Mouse (Mus musculus) G1E (cell line): ENCODE data around the gene Lgals9.

ENCODE experiments used
- CTCF ChIP-seq: IDR thresholded peaks from 2 replicates; pipeline ENCODE4 v1.5.1; 2012; ENCODE audit warnings: low read depth, low read length, inconsistent platforms, mixed read lengths
- GATA1 ChIP-seq: IDR thresholded peaks from 2 replicates; pipeline ENCODE4 v1.6.1; 2012; ENCODE audit warnings: borderline replicate concordance, low read length, inconsistent platforms, mixed read lengths
- GATA2 ChIP-seq: IDR thresholded peaks from 2 replicates; pipeline ENCODE4 v1.6.1; 2012; ENCODE audit warnings: low read depth, low read length, inconsistent platforms, borderline replicate concordance
- POLR2AphosphoS5 ChIP-seq: IDR thresholded peaks from 2 replicates; pipeline ENCODE4 v1.6.1; 2012; ENCODE audit warnings: low read depth, low read length, inconsistent platforms; ENCODE audit not compliant: insufficient replicate concordance
- TAL1 ChIP-seq: conservative IDR thresholded peaks from 2 replicates; pipeline ENCODE4 v1.6.1; 2012; ENCODE audit warnings: low read depth, low read length, inconsistent platforms, mixed read lengths

DNA sequence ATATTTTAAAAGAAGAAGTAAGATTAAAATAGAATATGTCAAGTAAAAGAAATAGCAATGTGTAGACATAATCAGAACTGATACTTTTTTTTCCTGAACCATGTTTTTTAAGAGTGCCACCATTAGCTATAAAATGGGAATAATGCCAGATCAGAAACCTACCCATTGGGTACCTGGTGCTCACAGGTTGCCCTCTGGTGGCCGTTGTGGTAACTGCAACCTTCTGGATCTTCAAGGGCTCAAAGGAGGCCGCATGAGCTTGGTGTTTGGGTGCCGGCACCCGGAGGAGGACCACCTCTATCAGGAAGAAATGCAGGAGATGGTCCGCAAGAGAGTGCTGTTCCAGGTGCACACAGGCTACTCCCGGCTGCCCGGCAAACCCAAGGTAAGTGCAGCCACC is 28.5 kb downstream of the Lgals9 start:
- TF ChIP-seq CTCF (peak; percentile 94), POLR2AphosphoS5 (no peak), GATA1 (no peak), GATA2 (no peak), TAL1 (no peak)
